Mouse (Mus musculus) layer of hippocampus, postnatal 36 days (tissue): ENCODE results near the gene Csnk2a2. TPM values are rescaled to one million over a fixed set of nuclear protein-coding genes. Genes with fewer than 3 reads are reported as not detected.

Source experiments
- DNase-seq, 2 experiments: peaks; one replicate each; pipeline ENCODE4 v3.0.0; 2022
- total RNA-seq, 2 experiments: library from RNA; stranded (reverse); gene quantifications; 2 replicates each; pipeline ENCODE4 v1.2.3; 2021

Csnk2a2 gene
- total RNA-seq, 2 experiments from 2014 or later, result 66.9 to 71.8 TPM

GRCm38 (mm10) chr8:95411309-95411972 is 78.4 kb downstream of the Csnk2a2 start:
- DNase-seq, result no peak

GRCm38 (mm10) chr8:95409518-95409917 is 80.3 kb downstream of the Csnk2a2 start:
- no peak for DNase-seq

- DNase-seq, result no peak
Measured at GRCm38 (mm10) chr8:95401091-95401490, 88.7 kb downstream of the Csnk2a2 start.

DNA sequence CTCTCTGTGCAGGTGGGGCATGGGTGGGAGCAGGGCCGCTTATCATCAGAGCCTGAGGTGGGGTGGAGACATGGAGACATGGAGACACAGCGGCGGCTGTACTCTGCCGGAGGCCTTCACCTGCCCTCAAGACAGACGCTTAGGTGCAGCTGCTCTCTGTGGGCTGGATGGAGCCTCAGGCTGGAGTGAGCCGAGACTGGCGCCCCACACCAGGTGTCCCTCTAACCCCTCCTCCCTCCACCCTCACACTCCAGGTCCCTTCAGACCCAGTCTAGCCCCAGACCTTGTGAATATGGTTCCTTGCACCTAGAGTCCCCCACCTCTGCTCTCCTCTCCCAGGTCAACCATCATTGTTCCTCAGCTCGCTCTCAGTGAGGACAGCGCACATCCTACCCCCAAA is 90.7 kb downstream of the Csnk2a2 start:
- no peak for DNase-seq

DNA sequence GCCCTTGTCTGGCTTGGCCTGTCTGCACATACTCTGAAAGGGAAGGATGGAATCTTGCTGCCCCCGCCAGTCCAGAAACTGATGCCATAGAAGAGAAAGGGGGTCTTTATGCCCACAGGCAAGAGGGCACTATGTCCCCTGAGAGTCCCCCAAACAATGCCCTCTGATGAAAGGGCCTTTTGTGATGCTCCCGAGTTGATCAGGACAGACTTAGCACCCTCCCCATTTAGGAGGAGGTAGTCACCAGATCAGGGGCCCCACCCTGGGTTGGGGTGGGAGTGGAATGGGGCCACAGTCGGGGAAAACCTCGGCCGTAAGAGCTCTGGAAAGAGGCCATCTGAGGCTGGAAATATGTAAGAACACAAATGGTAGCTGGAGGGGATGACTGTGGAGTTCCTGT is 92.6 kb downstream of the Csnk2a2 start:
- DNase-seq, result no peak

- DNase-seq, result no peak
Measured at GRCm38 (mm10) chr8:95396752-95397151, 93.1 kb downstream of the Csnk2a2 start.

Other genes starting within 250 kb of the Csnk2a2 start
- gene Cngb1, start 183.5 kb downstream of the Csnk2a2 start, total RNA-seq, result under 1 TPM; 0.66 to 0.95 TPM
- not detected for gene Tepp, start 179.5 kb downstream of the Csnk2a2 start, total RNA-seq
- 10 to 100 TPM; 17.1 to 17.7 TPM for gene Zfp319, start 158.1 kb downstream of the Csnk2a2 start, total RNA-seq
- gene Usb1, start 157.8 kb downstream of the Csnk2a2 start, total RNA-seq, result 10 to 100 TPM in 1 of 2 experiments, 1 to 10 TPM in 1; 9.8 to 11.7 TPM
- gene Mmp15, start 137.8 kb downstream of the Csnk2a2 start, total RNA-seq, result 10 to 100 TPM; 16.3 to 17.9 TPM
- 10 to 100 TPM; 55.4 to 63.9 TPM for gene Cfap20, start 55.2 kb downstream of the Csnk2a2 start, total RNA-seq
- 1 to 10 TPM in 1 of 2 experiments, under 1 TPM in 1; 0.68 to 1.3 TPM for gene Ccdc113, start 44.0 kb upstream of the Csnk2a2 start, total RNA-seq
- not detected for gene Prss54, start 86.3 kb upstream of the Csnk2a2 start, total RNA-seq
- gene Gins3, start 143.4 kb upstream of the Csnk2a2 start, total RNA-seq, result 1 to 10 TPM; 1.6 to 1.8 TPM
- 1,000 to 10,000 TPM; 1,402 to 1,427 TPM for gene Ndrg4, start 186.9 kb upstream of the Csnk2a2 start, total RNA-seq
- 10 to 100 TPM; 19.5 to 21.1 TPM for gene Setd6, start 225.8 kb upstream of the Csnk2a2 start, total RNA-seq